Mouse (Mus musculus): ENCODE measurements around the gene Dhx57. TPM values are rescaled to one million over a fixed set of nuclear protein-coding genes. Genes with fewer than 3 reads are reported as not detected.
A peak's percentile ranks its signal among the peaks of the same experiment; 100 is the strongest.
"Not testable (repeated sequence)": the region's sequence is repeated elsewhere in the genome, so short reads cannot be mapped to it uniquely, and the experiment has no call there.

Dhx57 gene
- polyA plus RNA-seq, 1 experiment, result 4.8 TPM

DNA sequence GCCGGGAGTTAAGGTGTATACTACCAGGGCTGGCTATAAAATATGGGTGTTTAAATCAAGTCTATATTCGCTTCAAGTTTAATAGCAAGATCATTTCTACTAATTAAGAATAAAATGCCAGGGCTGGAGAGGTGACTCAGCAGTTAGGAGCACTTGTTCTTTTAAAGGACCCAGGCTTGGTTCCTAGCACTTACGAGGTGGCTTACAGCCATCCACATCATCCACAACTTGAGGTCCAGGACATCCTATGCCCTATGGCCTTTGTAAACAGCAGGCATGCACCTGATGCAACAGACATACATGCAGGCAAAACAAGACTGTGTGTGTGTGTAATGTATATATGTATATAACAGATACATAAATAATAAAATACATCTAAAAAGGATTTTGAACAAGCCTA lies 22.1 kb downstream of the Dhx57 start:
- WGBS, result 96% methylated on average over 3 of the region's 3 CpGs
- no peak for DNase-seq (ENCODE audit: low read depth, low spot score)

DNA sequence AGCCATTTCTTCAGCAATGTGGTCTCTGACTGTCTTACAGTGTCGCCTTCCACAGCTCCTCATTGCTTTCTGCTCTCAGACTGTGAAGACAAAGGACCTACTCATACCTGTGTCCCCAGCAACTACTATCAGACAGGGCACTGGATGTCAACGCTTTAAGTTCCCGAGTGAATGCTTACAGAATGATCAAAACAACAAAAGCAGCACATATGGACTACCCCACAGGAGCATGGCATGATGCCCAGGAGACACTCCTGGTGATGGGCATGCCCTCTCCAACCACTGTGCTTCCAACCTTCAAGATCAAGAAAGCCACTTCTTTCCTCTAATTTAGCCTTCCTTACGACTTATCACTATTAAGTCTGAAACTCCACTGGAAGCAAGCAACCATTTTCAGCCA lies 23.2 kb downstream of the Dhx57 start:
- WGBS, result 92% methylated on average over 4 of the region's 4 CpGs
- no peak for DNase-seq (ENCODE audit: low read depth, low spot score)

DNA sequence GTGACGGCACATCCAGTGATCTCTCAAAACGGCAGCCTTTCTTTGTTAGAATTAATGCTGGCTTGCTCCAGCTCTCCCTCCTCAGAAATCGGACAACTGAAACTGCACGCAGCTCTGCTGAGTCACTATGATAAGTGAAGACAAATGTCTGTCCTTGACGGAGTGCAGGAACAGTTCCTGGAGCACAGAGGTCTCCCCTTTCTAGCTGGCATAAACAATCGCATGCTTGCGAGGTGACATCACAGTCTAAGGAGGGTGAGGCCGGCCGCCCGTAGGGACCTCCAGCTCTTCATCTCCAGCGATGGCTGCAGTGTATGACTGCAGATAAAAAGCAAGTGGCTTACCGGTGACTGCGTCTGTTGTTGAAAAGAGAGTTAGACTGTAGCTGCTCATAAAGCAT lies 35.1 kb downstream of the Dhx57 start:
- WGBS, result 37% methylated on average over 13 of the region's 13 CpGs
- no peak for DNase-seq (ENCODE audit: low read depth, low spot score)

DNA sequence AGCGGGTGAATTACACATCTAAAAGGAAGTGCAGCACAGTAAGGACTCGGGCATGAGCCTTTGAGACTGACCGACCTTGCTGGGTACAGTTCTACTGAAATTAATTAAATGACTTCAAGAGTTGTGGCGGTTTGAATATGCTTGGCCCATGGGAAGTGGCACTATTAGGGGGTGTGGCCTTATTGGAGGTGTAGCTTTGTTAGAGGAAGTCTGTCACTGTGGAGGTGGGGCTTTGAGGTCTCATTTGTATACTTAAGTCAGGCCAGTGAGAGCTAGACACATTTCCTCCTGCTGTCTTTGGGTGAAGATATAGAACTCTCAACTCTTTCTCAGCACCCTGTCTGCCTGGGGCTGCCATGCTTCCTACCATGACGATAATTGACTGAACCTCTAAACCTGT lies 35.9 kb downstream of the Dhx57 start:
- WGBS, result 98% methylated on average over 5 of the region's 5 CpGs
- DNase-seq (ENCODE audit: low read depth, low spot score), result no peak

DNA sequence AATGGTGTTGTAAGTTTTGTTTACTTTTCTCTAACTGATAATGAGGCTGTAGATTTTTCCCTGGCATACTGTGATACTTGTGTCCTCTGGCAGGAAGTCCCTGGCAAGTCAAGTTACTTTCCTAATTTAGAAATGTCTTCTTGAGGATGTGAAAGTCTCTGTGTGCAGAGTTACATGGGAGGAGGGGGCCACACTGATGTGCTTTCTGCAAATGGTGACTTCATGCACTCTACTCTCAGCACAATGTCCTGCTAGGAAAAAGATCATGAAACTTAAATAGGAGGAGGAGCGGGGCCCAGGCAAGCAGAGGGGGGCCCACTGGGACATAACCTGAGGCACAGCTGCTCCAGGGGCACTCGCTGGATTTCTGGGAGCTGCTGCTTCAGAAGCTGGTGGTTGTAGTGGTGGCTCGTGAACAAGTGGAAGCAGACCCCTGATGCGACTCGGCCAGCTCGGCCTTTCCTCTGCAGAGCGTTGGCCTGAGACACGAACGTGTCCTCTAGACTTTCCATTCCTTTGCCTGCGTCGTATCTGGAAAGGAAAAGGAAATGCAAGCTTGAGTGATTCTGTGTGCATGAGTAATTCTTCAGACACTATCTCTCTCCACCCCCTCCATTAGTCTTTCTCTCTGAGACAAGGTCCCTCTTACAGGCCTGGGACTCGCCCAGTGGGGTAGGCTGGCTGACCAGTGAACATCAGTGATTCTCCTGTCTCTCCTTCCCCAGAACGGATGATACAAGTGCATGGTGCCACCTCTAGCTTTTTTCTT lies 37.3 kb downstream of the Dhx57 start:
- DNase-seq (ENCODE audit: low read depth, low spot score), result no peak
- WGBS, result 83% methylated on average over 13 of the region's 13 CpGs

DNA sequence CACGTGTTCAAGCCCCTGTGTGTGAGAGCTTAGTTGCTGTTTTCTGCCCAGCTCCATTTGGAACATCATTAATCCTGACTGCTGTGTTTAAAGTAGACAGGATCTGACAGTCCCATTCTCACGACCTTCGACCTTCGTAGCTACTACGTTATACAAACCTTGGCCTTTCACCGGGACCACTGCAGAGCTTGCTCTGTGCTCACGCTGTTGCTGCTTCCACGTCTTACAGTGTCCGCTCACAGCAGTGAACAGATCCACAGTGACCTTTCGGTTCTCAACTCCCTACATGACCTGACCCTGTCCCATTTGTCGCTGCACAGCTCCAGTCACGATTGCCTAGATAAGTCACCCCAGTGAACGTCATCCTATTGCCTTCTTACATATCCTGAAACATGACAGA lies 47.2 kb downstream of the Dhx57 start:
- WGBS, result 76% methylated on average over 13 of the region's 13 CpGs
- DNase-seq (ENCODE audit: low read depth, low spot score), result no peak

DNA sequence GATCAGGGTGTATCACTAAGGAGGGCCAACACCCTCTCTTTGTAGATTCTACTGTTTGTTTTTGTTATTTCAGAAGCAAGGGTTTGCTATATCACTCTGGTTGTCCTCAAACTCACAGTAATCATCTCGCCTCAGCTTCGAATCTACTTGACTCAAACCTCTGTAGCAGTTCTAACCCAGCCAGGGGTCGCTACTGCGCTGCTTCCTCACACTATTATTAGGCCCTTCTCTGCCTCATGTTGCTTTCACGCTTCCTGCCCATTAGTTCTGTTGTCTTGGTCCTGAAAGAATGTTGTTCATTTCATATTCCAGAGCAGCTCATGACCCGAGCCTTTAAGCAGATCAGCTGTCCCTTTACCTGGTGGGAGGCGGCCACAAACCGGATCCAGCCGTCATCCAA lies 48.7 kb downstream of the Dhx57 start:
- DNase-seq (ENCODE audit: low read depth, low spot score), result no peak
- 94% methylated on average over 9 of the region's 9 CpGs for WGBS

DNA sequence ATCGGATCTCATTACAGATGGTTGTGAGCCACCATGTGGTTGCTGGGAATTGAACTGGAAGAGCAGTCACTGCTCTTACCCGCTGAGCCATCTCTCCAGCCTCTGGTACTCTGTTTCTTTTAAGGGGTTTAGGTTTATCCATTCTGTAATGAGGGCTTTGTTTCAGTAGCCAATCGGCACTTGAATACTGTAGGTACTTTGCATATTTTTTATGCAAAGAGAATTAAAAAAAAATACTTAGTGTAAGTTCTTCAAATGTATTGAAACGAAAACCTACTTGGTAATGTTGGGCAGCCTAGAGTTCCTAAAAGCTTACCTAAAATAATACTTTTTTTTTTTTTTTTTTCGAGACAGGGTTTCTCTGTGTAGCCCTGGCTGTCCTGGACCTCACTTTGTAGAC lies 52.8 kb downstream of the Dhx57 start:
- 86% methylated on average over 5 of the region's 5 CpGs for WGBS
- DNase-seq (ENCODE audit: low read depth, low spot score), result no peak

DNA sequence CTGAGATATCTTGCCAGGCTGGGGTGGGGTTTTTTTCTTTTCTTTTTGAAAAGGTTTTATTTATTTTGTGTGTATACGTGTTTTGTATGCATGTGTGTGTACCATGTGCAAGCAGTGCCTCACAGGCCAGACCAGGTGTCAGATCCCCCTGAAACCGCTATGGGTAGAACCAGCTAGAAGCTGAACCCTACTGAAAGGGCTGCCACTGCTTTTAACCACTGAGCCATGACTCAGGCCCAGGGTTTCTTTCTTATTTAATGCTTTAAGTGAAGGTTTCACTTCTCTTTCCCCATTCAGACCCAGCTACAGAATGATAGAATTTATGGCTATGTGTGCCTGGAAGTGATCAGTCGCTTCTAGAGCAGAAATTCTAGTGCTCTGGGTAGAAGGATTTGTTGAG lies 53.5 kb downstream of the Dhx57 start:
- WGBS, result 92% methylated on average over 3 of the region's 3 CpGs
- no peak for DNase-seq (ENCODE audit: low read depth, low spot score)

DNA sequence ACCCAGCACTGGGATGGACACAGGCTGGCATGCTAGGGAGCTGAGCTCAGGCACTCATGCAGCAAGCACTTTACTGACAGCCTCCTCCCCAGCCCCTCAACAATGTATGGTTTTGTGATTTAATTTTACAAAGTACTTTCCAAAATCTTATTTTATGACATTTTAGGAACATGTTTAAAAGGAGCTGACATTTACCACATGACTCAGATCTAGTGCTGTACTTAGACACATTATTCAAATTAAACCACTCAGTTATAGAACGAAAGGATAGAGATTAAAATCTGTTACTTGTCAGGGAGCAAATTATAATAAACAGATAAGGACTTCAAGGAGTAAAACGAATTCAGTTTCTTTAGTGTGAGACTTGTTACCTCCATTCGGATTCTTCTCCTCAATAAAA lies 54.8 kb downstream of the Dhx57 start:
- no peak for DNase-seq (ENCODE audit: low read depth, low spot score)
- WGBS, result 74% methylated on average over 3 of the region's 3 CpGs

DNA sequence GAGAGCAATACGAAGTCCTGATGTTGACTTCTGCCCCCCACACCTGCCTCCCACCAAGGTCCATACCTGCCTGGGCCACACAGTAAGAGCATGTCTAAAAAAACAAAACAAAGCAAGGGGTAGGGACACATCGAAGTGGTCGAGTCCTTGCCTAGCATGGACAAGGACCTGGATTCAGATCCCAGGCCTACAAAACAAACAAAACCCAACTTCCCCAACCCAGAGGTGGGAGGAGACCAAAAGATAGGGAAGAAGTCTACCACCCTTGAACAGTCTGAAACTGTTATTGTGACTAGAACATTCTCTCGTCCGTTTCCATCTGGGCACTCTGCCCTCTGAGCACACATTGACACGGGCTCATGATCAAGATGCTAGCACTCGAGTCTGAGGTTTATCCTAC lies 55.9 kb downstream of the Dhx57 start:
- DNase-seq (ENCODE audit: low read depth, low spot score), result no peak
- WGBS, result 63% methylated on average over 7 of the region's 7 CpGs

DNA sequence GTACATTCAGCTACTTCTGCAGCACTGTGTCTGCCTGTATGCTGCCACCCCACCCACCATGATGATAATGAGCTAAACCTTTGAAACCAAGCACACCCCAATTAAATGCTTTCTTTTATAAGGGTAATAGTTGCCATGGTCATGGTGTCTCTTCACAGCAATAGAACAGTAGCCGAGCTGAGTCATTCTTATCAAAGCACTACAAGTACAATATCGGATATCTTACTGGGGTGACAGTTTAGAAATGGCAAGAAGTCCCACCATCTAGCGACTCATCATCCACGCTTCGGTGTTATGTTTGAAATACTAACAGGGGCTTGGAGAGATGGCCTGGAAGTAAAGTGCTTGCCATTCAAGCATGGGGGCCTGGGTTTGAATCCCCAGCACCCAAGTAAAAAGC lies 56.4 kb downstream of the Dhx57 start:
- no peak for DNase-seq (ENCODE audit: low read depth, low spot score)
- 89% methylated on average over 5 of the region's 5 CpGs for WGBS

DNA sequence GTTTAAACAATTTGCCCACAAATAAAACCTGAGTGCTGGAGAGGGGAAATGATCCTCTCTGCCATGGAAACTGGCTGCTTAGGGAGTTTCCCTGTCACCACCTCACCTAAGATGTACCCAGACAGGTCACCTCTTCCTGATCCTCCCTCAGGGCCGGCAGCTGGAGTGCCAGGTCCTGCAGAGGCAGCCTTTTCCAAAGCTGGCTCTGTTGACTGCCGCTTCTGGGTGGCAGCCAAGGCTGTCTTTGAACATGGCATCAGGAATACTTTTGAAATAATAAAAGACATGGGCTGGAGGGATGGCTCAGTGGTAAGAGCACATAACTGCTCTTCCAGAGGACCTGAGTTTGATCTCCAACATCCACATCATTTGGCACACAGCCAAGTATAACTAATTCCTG lies 60.9 kb downstream of the Dhx57 start:
- DNase-seq (ENCODE audit: low read depth, low spot score), result no peak

DNA sequence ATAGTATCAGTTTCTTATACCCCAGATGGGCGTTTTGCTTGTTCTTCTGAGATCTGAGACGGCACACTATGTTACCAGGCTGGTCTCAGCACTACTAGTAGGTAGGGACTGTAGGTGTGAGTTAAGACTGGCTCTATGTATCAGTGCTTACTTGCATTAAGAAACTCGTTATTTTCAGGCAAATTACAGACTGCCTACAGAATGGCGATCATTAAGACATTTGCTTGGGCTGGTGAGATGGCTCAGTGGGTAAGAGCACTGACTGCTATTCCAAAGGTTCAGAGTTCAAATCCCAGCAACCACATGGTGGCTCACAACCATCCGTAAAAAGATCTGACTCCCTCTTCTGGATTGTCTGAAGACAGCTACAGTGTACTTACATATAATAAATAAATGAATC lies 65.1 kb downstream of the Dhx57 start:
- 31% methylated on average over 5 of the region's 5 CpGs for WGBS

More for the DNA sequence above, 60.9 kb downstream of the Dhx57 start:
- 38% methylated on average over 2 of the region's 2 CpGs for WGBS

DNA sequence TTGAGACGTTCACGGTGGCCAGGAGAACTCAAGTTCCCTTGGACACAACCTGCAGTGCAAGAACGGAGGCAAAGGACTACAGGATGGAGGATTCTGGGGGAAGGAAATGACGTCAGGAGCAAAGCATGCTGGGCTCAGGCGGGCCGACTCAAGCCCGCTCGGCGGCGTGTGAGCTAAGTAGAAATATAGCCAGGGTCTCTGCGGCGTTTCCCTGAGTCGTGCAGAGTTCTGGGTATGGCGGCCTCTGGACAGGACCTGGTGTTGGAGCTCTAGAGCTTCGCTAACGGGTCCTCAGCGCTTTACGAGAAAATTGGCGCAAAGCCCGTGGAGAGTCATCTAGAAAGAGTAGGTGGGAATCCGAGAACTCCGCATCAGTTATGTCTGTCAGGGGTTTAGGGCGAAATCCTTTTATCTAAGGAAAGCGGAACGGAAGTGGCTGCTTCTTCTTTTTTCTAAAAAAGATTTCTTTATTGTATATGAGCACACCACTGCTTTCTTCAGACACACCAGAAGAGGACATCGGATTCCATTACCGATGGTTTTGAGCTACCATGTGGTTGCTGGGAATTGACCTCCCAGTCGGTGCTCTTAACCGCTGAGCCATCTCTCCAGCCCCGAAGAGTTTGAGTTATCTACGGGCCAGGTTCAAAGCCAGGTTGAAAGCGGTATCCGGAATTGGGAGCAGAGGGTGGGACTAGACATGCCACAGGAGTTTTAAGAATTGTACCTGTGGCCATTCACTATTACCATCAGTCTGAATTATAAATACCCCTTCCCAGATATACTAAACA lies 65.8 kb downstream of the Dhx57 start, which contains the start of gene Gemin6:
Gene Gemin6 (plus strand): TSS at position 116 of the 791 bp plus-strand sequence.
- WGBS, result under 1% methylated on average over 33 of the region's 33 CpGs
- DNase-seq (ENCODE audit: low read depth, low spot score), result peak; percentile 85

More for the DNA sequence above, 65.1 kb downstream of the Dhx57 start:
- not testable (repeated sequence) for DNase-seq (ENCODE audit: low read depth, low spot score)

DNA sequence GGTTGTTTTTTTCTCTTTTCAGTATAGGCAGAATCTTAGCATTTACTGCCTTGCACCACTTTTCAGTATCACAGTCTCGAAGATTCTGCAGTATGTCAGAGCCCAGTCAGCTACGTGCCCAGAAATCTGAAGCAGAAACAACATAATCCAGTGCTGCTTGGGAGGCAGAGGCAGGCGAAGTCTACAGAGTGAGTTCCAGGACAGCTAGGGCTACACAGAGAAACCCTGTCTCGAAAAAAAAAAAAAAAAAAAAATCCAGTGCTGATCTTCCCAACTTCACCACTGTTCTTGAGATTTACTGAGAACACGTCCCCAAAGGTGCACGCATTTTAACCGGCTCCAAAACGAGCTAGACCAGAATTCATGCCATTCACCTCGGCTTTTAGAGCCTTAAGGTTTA lies 66.4 kb downstream of the Dhx57 start:
- DNase-seq (ENCODE audit: low read depth, low spot score), result no peak
- WGBS, result 3% methylated on average over 9 of the region's 9 CpGs

DNA sequence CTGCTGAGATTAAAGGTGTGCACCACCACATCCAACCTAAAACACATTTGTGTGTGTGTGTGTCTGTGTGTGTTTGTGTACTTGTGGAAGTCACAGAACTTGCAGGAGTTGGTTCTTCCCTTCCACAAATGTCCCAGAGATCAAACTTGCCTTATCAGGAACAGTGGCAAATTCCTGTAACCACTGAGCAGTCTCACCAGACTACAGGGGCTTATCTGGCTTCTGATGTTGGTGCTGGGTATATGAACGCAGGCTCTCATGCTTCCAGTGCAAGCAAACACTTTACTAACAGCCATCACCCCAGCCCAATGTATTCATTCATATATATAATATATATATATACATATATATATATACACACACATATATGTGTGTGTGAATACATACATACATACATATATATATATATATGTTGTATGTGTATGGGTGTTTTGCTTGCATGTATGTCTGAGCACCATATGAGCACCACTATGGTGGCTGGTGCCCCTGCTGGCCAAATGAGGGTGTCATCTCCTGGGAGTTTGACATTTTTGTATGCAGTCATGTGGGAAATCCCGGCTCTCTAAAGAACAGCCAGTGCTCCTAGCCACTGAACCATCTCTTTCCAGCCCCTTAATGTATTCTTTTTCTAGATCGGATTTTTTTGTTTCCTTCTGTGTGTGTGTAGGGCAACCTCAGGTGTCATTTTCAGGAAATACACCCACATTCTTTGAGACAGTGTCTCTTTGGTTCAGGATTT lies 68.2 kb downstream of the Dhx57 start:
- DNase-seq (ENCODE audit: low read depth, low spot score), result no peak
- 56% methylated on average over 3 of the region's 3 CpGs for WGBS

DNA sequence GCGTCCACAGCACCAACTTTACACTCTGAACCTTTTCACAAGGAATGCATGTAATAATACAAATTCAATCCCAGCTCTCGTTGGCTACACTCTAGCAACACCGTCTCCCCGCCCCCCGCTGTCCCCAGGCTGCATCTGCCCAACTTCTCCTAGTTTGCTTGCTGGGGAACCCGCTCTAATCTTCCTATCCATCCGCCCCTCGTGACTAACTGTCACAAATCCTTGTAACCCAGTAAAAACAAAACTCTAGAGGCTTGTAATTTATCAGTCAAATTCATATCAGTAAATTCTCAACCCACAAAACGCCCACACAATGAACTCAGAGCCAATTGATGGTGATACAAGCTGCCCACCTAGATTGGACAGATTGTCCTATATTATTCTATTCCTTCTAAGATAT lies 69.1 kb downstream of the Dhx57 start:
- DNase-seq (ENCODE audit: low read depth, low spot score), result no peak
- 72% methylated on average over 9 of the region's 9 CpGs for WGBS

DNA sequence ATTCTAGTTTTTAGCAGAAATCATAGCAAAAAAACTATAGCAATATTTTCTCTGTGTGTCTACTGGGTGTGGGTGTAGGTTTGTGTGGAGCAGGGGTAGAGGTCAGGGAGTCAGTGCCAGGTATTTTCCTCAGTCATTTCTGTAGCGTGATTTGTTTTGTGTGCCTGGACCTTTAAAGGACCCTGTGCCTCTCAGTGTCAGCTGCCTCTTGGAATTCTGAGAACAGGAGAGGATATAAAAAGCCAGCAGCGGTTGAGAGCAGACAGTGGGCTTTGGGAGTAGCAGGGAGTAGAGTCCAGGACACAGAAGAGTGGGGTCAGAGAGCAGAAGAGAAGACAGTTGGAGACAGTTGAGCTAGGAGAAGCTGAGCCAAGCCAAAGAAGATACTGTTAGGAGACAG lies 70.1 kb downstream of the Dhx57 start:
- 58% methylated on average over 2 of the region's 2 CpGs for WGBS
- DNase-seq (ENCODE audit: low read depth, low spot score), result no peak

DNA sequence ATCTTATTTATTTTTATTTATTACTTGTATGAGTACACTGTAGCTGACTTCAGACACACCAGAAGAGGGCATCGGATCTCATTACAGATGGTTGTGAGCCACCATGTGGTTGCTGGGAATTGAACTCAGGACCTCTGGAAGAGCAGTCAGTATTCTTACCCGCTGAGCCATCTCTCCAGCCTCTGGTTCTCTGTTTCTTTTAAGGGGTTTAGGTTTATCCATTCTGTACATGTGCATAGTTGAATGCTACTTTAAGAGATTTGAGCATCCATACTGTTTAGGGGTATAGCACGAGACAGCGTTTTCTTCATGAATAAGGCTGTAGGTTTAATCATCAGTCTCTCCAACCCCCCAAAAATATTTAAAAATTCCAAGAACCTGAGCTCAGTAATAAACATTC lies 76.3 kb downstream of the Dhx57 start:
- WGBS, result 90% methylated on average over 4 of the region's 4 CpGs
- not testable (repeated sequence) for DNase-seq (ENCODE audit: low read depth, low spot score)

Measured in large intestine, adult 2 months (tissue).